Mouse (Mus musculus) liver, embryonic 15.5 days (tissue): ENCODE data around the gene Smarcd2. TPM values are rescaled to one million over a fixed set of nuclear protein-coding genes. Genes with fewer than 3 reads are reported as not detected.

ENCODE experiments used
- ATAC-seq: fragments of 200-750 bp; cut with Nextera tagmentation; 2 replicates; pipeline ENCODE4 v1.8.0; 2017; ENCODE audit warnings: moderate number of reproducible peaks, mild to moderate bottlenecking, moderate library complexity; ENCODE audit not compliant: insufficient read depth
- H3K27ac ChIP-seq: fragments of 300-500 bp; sonication (generic); replicated peaks from 2 replicates; pipeline ENCODE4 v1.5.1; 2015; ENCODE audit warnings: mild to moderate bottlenecking, inconsistent platforms
- H3K27me3 ChIP-seq: fragments of 300-500 bp; sonication (generic); 2 replicates; pipeline ENCODE4 v1.6.1; 2015; ENCODE audit warnings: mild to moderate bottlenecking, inconsistent platforms
- H3K36me3 ChIP-seq: fragments of 300-500 bp; sonication (generic); replicated peaks from 2 replicates; pipeline ENCODE4 v1.6.1; 2015; ENCODE audit warnings: moderate library complexity, mild to moderate bottlenecking, inconsistent platforms
- H3K4me1 ChIP-seq: fragments of 300-500 bp; sonication (generic); replicated peaks from 2 replicates; pipeline ENCODE4 v1.6.1; 2015; ENCODE audit warnings: inconsistent platforms
- H3K4me2 ChIP-seq: fragments of 300-500 bp; sonication (generic); 2 replicates; pipeline ENCODE4 v1.6.1; 2015; ENCODE audit warnings: moderate library complexity, mild to moderate bottlenecking, inconsistent platforms
- H3K4me3 ChIP-seq: fragments of 300-500 bp; sonication (generic); replicated peaks from 2 replicates; pipeline ENCODE4 v1.5.1; 2015; ENCODE audit warnings: mild to moderate bottlenecking, inconsistent platforms
- H3K9ac ChIP-seq: fragments of 300-500 bp; sonication (generic); 2 replicates; pipeline ENCODE4 v1.6.1; 2015; ENCODE audit warnings: moderate library complexity, mild to moderate bottlenecking, inconsistent platforms
- H3K9me3 ChIP-seq: fragments of 300-500 bp; sonication (generic); replicated peaks from 2 replicates; pipeline ENCODE4 v1.6.1; 2016; ENCODE audit warnings: inconsistent platforms
- WGBS: fragments of 180-500 bp; shearing (Covaris S2); methylation state at CpG from one replicate; pipeline ENCODE4 v1.1.7; 2015; ENCODE audit warnings: mixed read lengths; ENCODE audit not compliant: insufficient replicate concordance; 5-methylcytosine and 5-hydroxymethylcytosine counted together
- polyA plus RNA-seq: library from polyadenylated mRNA; unstranded; fragments of >200 nt; fragmentation: Nextera tagmentation; extraction: Ambion mirVana; gene quantifications from 2 replicates; pipeline ENCODE4 v1.2.1, GENCODE M21; 2015

The Smarcd2 gene
- polyA plus RNA-seq, 1 experiment from 2014 or later: 26.7 TPM

DNA sequence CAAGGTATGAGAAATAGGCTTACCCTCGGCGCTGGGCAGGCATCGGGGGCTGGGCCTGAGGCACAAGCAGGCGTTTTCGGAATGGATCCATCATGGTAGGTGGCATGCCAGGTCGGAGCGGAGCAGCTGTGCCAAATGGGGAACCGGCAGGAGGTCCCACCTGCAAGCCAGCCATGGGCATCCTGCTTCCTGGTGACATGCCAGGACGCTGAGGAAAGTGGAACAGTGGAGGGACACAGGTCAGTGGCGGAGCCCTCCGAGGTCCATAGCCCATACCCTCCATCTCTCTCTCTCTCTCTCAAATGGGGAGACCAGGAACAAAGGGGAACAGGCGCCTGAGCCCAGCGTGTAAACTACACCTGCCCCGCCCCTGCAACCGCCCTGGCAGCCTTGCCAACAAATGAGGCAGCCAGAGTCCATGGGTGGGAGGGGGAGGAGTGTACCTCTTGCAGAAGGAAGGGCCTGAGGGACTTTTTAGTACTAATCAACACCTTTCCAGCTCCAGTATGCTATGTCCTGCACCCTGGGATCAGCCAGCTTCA lies 5.4 kb downstream of the Smarcd2 start:
- Histone ChIP-seq H3K4me2 (no peak overlapping the region), H3K9me3 (no peaks in the 10 kb centered on the region), H3K4me1 (peaks cover 44% of the 10 kb centered on the region), H3K27ac (no peak overlapping the region), H3K36me3 (peaks cover 61% of the 10 kb centered on the region), H3K27me3 (no peaks in the 10 kb centered on the region), H3K4me3 (no peak overlapping the region), H3K9ac (no peak overlapping the region)
- ATAC-seq: no peak
- 81% methylated on average over 15 of the region's 15 CpGs for WGBS

DNA sequence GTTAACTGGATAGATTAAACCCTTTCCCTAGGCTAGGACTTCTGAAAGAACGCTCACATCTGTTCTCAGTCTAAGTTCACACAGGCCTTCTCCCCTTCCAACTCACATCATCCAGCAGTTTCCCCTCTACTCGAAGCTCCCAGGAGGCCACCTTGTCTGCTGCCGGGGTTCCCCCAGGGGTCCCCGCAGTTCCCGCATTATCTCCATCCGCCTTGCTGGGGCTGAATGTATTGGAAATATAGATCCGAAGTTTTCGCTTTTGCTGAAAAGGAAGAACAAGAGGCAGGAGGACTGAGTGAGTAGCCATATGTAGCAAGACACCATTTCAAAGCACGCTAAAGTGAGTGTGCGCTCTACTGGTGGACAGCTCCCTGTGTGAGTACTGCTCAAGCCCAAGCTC lies 6.3 kb downstream of the Smarcd2 start:
- H3K4me2 ChIP-seq: no peak overlapping the region
- no peak for ATAC-seq
- H3K27me3 ChIP-seq: no peaks in the 10 kb centered on the region
- no peak overlapping the region for H3K9ac ChIP-seq
- H3K4me3 ChIP-seq: no peak overlapping the region
- H3K36me3 ChIP-seq: peaks cover 71% of the 10 kb centered on the region
- H3K9me3 ChIP-seq: no peaks in the 10 kb centered on the region
- 85% methylated on average over 10 of the region's 10 CpGs for WGBS
- no peak overlapping the region for H3K27ac ChIP-seq
- peaks cover 40% of the 10 kb centered on the region for H3K4me1 ChIP-seq

DNA sequence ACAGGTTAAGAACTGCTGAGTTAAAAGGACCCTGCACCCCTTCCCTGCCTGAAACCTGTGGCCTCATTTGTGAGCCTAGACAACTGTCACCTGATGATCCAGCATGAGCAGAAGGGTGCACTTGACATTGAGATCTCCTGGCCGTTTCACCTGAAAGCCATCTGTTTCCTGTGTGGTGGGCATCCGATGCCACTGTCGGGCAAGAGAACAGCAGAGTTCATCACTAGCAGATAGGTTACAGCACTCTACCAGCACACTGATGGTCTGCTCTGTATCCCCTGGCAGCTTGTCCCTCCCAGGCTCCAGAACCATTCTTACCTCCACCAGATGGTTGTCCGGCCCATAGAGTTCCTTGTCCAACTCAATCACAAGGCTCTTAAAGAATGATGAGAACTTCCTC lies 7.2 kb downstream of the Smarcd2 start:
- Histone ChIP-seq H3K4me1 (peaks cover 32% of the 10 kb centered on the region), H3K27me3 (no peaks in the 10 kb centered on the region), H3K4me3 (no peak overlapping the region), H3K9me3 (no peaks in the 10 kb centered on the region), H3K9ac (no peak overlapping the region), H3K36me3 (peaks cover 79% of the 10 kb centered on the region), H3K27ac (no peak overlapping the region), H3K4me2 (no peak overlapping the region)
- no peak for ATAC-seq
- 74% methylated on average over 4 of the region's 4 CpGs for WGBS

DNA sequence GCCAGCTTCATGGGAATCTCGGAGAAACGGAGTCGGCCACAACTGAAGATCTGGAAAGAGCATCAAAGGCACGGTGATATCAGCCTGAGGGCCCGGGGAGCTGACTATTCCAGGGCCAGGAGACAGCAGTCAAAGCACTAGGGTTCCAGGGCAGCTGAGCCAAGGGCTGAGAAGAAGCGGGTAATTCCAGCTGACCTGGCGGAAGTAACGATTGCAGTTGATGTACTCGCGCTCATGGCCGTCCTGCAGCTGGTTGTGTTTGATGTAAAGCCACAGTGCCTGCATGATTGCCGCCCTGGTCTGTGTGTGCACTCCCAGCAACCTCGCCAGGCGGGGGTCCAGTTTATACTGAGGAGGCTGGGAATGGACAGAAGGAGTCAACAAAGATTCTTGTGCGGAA lies 7.8 kb downstream of the Smarcd2 start:
- Histone ChIP-seq H3K4me2 (no peak overlapping the region), H3K4me3 (no peak overlapping the region), H3K9me3 (no peaks in the 10 kb centered on the region), H3K27ac (no peak overlapping the region), H3K4me1 (peaks cover 26% of the 10 kb centered on the region), H3K9ac (no peak overlapping the region), H3K27me3 (no peaks in the 10 kb centered on the region), H3K36me3 (peaks cover 81% of the 10 kb centered on the region)
- WGBS: 87% methylated on average over 15 of the region's 15 CpGs
- no peak for ATAC-seq

DNA sequence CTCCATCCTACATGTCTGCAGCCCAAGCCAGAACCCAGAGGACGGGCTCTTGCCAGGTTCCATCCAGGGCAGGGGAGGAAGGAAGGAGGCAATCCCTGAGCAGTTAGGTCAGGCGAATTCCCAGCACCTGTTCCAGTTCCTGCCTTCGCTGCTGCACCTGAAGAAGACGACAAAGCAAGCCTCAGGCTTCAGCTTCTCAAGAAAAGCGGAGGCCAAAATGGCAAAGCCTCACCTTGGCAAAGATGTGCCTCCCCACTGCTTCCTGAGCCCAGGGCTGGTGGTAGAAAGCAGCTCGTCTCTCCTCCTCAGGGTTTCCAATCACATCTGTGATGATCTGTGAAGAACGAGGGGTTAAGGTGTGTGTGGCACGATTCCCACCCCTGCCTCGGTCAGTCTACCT lies 8.8 kb downstream of the Smarcd2 start:
- Histone ChIP-seq H3K4me3 (no peak overlapping the region), H3K27me3 (no peaks in the 10 kb centered on the region), H3K27ac (no peak overlapping the region), H3K4me2 (no peak overlapping the region), H3K36me3 (peaks cover 91% of the 10 kb centered on the region), H3K9ac (no peak overlapping the region), H3K9me3 (no peaks in the 10 kb centered on the region), H3K4me1 (peaks cover 19% of the 10 kb centered on the region)
- no peak for ATAC-seq
- WGBS: 77% methylated on average over 9 of the region's 9 CpGs

DNA sequence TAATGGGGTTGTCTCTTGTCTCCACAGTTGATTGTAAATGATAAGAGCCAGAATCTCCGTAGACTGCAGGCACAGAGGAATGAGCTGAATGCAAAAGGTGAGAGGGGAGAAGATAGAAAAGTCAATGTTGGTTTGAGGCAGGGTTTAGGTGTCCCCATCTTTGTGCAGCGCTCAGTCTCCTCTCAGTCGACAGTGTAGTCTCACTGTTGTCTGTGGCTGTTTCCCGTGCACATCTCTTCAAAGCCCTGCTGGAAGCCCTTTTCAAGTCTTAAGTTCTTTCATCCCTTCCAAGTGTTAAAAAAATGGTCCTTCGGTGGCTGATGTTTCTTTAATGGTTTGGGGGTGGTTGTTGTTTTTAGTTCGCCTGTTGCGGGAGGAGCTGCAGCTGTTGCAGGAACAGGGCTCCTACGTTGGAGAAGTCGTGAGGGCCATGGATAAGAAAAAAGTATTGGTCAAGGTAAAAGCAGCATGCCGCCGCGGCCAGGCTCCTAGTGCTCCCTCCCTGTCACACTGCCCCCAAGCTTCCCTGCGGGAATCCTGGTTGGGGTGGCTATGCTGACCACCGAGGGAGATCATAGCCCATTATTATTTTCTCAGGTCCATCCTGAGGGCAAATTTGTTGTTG lies 11.8 kb downstream of the Smarcd2 start:
- H3K4me1 ChIP-seq: peaks cover 18% of the 10 kb centered on the region
- no peaks in the 10 kb centered on the region for H3K27me3 ChIP-seq
- H3K4me3 ChIP-seq: no peak overlapping the region
- no peak overlapping the region for H3K27ac ChIP-seq
- no peaks in the 10 kb centered on the region for H3K9me3 ChIP-seq
- WGBS: 82% methylated on average over 14 of the region's 14 CpGs
- H3K4me2 ChIP-seq: no peak overlapping the region
- no peak for ATAC-seq
- H3K36me3 ChIP-seq: peaks cover 83% of the 10 kb centered on the region
- no peak overlapping the region for H3K9ac ChIP-seq

DNA sequence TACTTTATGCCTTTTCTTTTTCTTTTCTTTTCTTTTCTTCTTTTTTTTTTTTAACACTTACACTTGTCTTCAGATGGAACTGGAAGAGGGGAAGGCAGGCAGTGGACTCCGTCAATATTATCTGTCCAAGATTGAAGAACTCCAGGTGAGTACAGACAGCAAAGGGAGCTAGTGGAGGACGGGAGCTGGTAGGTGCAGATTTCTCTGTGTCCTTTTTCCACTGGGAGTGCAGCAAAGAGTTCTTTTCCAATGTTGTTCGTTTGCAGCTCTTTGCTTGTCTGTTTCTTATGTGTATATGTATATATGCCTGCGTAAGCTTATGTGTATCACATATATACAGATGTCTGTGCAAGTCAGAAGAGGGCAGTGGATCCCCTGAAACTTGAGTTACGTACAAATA lies 16.0 kb downstream of the Smarcd2 start:
- no peak for ATAC-seq
- Histone ChIP-seq H3K4me1 (peaks cover 35% of the 10 kb centered on the region), H3K9ac (peak overlapping the region; percentile 89), H3K27me3 (no peaks in the 10 kb centered on the region), H3K36me3 (peaks cover 67% of the 10 kb centered on the region), H3K4me2 (peak overlapping the region; percentile 90), H3K27ac (peak overlapping the region; percentile 85), H3K9me3 (no peaks in the 10 kb centered on the region), H3K4me3 (peak overlapping the region; percentile 88)
- WGBS: 51% methylated on average over 5 of the region's 5 CpGs

DNA sequence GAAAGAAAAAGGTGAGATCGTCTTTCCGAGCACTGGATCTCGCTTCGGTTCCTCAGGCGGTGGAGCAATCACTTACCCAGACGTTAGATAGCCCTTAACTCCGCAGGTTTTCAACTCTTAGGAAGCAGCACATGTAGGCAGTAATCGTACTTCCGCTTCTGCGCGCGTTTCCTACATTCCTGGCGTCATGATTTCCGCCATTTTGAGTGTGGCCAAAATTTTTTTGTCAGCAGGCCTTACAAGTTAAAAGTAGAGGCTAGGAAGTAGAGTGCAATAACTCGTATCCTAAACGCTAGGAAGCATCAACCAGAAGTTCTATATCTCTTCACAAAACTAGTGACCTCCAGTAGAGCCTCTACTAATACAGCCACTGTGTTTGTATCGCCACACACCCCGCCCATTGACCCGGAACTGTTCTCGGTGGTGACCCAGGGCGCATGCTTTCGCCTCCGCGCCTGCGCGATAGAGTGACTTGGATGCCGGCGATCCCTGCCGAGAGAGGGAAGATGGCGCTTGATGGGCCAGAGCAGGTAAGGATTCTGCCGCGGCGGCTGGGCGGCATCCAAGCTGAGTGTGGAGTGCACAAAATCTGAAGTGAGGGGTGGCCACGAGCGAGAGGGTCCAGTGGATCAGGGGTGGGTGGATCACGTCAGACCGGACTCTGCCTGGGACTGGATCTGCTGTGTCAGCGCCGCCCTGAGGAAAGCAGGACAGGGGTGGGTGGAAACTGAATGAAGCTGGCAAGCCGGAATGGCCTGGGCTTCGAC lies 16.9 kb downstream of the Smarcd2 start, which contains the start of the genes Ftsj3 and Psmc5:
Gene Ftsj3, minus strand, starts transcription at position 395 of the 767 bp plus-strand sequence.
Gene Psmc5, plus strand, starts transcription at position 470 of the 767 bp plus-strand sequence.
- WGBS: under 1% methylated on average over 42 of the region's 42 CpGs
- peaks cover 35% of the 10 kb centered on the region for H3K4me1 ChIP-seq
- ATAC-seq: peak; percentile 95
- peak within 1 kb of the TSS; percentile 88 for H3K4me3 ChIP-seq
- peak within 1 kb of the TSS; percentile 90 for H3K4me2 ChIP-seq
- no peaks in the 10 kb centered on the region for H3K9me3 ChIP-seq
- peak within 1 kb of the TSS; percentile 89 for H3K9ac ChIP-seq
- peaks cover 67% of the 10 kb centered on the region for H3K36me3 ChIP-seq
- H3K27me3 ChIP-seq: no peaks in the 10 kb centered on the region
- peak within 1 kb of the TSS; percentile 85 for H3K27ac ChIP-seq

DNA sequence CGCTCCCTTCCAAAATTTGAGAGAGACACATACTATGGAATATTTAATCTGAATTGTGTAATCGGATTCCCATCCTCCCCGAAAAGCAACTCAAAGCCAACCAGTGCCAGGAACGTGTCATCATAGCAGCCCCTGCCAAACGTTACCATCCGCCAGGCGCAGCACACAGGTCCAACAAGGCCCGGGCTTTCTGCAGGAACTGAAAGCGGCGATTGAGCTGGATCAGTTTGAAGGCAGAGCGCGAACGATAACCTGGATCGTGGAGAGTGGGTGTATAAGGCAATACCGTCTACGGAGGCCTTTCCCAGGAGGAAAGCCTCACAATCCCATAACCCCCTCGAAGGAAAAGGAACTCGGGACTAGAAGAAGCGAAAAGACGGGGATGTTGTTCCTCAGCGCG lies 17.6 kb downstream of the Smarcd2 start:
- H3K27ac ChIP-seq: peak overlapping the region; percentile 85
- H3K4me2 ChIP-seq: peak overlapping the region; percentile 90
- peaks cover 70% of the 10 kb centered on the region for H3K36me3 ChIP-seq
- H3K4me3 ChIP-seq: peak overlapping the region; percentile 88
- H3K9me3 ChIP-seq: no peaks in the 10 kb centered on the region
- H3K4me1 ChIP-seq: peaks cover 35% of the 10 kb centered on the region
- 2% methylated on average over 22 of the region's 22 CpGs for WGBS
- ATAC-seq: no peak
- H3K27me3 ChIP-seq: no peaks in the 10 kb centered on the region
- peak overlapping the region; percentile 89 for H3K9ac ChIP-seq

DNA sequence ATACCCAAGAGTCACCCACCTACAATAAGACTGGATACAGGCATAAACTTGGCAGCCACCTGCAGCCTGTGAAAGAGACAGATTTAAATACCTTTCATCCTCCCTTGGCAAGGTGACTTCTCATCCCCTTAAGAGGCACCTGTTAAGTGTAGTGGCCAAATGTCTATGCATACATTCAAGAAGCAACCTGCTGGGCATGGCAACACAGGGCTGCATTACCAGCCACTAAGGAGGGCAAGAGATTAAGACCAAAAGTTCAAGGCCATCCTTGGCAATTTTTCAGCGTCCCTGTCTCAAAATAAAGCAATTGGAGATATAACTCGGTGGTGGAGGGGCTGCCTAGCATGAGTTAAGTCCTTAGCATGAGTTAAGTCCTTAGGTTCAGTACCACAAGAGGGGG lies 18.0 kb downstream of the Smarcd2 start:
- 10% methylated on average over 2 of the region's 2 CpGs for WGBS

DNA sequence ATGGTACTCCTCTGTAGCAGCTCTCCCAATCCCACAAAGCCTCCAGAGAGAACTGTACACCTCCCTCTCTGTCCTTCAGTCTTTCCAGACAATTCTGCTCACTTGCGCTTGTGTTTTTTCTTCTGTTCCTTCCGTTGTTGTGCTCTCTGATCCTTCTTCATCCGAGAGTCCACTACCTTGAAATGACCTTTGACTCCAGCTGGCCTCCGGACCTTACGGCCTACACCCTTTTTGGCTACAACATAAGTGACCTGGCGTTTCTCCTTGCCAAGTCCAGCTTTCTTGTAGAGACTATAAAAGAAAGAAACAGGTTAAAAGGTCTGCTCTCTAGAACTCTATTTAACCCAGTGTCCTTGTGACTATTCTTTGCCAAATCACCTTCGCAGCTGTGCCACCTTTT lies 23.4 kb downstream of the Smarcd2 start:
- Histone ChIP-seq H3K9ac (no peak overlapping the region), H3K9me3 (0 out of 2 replicates have a peak, but pooled peaks cover 4% of the 10 kb centered on the region), H3K36me3 (peaks cover 98% of the 10 kb centered on the region), H3K27ac (no peak overlapping the region), H3K4me2 (no peak overlapping the region), H3K27me3 (no peaks in the 10 kb centered on the region), H3K4me3 (no peak overlapping the region), H3K4me1 (peaks cover 7% of the 10 kb centered on the region)
- ATAC-seq: no peak
- WGBS: 83% methylated on average over 7 of the region's 7 CpGs

More for the DNA sequence above, 18.0 kb downstream of the Smarcd2 start:
- no peaks in the 10 kb centered on the region for H3K27me3 ChIP-seq
- no peaks in the 10 kb centered on the region for H3K9me3 ChIP-seq
- H3K4me3 ChIP-seq: peak overlapping the region; percentile 88
- H3K36me3 ChIP-seq: peaks cover 71% of the 10 kb centered on the region
- H3K4me1 ChIP-seq: peaks cover 35% of the 10 kb centered on the region
- no peak overlapping the region for H3K27ac ChIP-seq
- H3K9ac ChIP-seq: peak overlapping the region; percentile 89
- ATAC-seq: no peak
- peak overlapping the region; percentile 90 for H3K4me2 ChIP-seq
